Mouse (Mus musculus) cerebellum, adult 8-10 months (tissue): ENCODE measurements around the gene Blm.

ENCODE experiments used
- DNase-seq: peaks from one replicate; pipeline ENCODE4 v3.0.0; 2022

The Blm gene

DNA sequence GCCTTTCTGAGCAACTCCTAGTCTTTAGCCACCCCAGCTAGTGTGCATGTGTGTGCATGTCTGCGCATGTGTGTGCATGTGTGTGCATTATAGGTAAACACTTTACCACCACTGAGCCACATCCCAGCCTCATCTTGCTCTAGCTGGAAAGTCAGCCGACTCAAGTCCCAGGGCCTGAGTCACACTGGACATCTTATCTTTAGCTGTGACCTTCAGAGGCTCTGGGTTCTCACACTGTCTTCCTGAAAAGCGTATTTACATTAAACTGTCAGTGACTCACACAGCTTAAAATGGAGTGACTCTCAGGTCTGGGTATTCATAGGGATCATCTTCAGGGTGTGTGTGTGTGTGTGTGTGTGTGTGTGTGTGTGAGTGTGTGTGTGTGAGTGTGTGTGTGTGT, 99.3 kb downstream of the Blm start:
- no peak for DNase-seq

DNA sequence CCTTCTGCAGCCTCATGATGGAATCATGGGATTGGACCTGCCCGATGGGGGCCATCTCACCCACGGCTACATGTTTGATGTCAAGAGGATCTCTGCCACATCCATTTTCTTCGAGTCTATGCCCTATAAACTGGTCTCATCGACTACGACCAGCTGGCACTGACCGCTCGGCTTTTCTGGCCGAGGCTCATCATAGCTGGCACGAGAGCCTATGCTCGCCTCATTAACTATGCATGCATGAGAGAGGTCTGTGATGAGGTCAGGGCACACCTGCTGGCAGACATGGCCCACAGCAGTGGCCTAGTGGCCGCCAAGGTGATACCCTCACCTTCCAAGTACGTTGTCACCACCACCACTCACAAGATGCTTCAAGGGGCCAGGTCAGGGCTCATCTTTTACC, 105.3 kb downstream of the Blm start:
- no peak for DNase-seq

DNA sequence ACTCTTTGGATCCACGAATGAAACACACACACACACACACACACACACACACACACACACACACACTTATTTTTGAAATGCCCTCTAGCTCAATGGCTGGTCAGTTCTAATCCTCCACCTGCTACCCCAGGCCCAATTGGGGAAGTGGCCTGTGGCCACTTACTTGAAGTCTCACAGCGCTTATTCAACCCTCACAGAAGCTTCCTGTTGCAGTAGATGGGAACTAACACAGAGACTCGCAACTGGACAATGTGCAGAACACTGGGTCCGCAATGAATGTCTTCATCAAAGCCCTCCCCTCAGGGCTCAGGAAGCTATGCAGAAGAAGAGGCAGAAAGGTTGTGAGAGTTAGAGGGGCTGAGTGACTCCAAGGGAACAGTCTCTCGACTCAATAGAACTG, 107.2 kb downstream of the Blm start:
- no peak for DNase-seq

DNA sequence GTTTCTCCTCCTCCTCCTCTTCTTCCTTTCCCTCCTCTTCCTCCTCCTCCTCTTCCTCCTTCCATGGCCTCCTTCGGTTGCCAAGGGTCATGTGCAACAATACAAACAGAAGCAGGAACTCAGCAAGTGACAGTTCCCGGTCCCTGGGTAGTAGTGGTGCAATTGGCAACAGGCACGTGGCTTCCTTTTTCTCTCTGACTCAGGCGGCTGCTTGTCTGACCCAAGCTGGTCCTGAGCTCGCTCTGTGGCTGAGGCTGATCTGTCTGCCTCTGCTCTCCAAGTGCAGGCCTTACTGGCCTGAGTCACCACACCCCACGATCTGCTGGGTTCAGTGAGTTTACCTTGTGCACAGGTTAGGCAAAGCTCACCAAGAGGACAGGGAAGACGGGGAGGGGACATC, 108.6 kb downstream of the Blm start:
- DNase-seq: no peak

DNA sequence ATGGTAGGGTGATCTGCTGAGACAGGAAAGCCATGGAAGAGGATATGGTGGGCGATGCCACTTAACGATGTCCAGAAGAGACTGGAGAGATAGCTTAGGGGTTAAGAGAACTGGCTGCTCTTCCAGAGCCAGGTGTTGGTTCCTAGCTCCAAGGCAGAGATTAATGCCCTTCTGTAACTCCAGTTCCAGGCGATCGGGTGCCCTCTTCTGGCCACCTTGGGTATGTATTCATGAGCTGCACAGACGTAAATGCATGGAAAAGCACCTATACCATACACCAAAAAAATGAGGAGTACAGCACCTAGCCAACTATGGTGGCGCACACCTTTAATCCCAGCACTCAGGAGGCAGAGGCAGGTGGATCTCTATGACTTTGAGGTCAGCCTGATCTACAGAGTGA, 110.2 kb downstream of the Blm start:
- DNase-seq: no peak

DNA sequence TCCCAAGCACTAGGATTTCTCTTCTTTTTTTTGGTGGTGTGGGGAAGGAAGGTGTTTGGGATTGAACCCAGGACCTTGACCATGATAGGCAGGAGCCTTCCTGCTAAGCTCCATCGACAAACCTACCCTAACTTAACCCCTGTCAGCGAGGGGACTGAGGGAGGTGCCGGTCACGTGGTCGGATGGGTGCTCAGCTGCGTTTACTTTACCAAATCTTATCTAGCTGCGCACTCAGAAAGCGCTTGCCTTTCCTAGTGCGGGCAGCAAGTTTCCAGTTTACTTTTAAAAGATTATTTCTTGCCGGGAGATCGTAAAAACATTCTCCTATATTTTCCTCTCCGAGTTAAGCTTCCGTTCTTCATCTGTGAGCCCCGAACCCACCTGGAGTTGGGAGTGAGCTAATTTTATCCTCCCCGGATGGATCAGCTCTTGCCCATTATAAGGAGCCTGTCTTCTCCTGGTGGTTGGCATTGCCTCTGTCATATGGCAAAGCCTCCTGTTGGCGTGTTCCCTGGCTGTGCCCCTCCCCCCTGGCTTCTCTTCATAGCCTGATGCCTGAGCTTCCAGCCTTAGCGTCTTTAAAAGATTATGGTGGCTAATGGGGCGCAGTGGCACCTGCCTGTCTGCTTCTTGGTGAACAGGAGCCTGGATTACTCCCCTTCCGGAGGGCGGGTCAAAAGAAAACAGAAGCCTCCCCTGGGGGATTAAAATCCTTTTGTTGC, 112.0 kb downstream of the Blm start:
- peak; percentile 62 for DNase-seq

DNA sequence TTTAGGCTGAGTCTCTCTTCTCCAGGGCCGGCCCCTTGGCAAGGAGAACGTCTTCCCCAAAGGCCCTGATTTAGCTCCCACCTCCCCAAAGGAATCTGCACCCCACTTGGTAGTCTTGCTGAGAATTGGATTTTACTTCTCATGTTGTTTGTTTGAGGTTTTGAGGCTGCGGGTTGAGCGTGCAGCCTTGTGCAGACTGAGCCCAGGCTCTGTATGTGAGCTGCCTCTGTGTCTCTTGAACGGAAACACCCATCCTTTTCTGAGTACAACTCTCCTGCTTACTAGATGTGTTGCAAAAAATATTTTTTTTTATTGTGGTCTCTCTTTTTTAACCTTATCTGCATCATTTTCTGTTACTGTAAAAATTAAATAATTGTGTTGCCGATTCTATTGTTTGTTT, 113.3 kb downstream of the Blm start:
- no peak for DNase-seq

DNA sequence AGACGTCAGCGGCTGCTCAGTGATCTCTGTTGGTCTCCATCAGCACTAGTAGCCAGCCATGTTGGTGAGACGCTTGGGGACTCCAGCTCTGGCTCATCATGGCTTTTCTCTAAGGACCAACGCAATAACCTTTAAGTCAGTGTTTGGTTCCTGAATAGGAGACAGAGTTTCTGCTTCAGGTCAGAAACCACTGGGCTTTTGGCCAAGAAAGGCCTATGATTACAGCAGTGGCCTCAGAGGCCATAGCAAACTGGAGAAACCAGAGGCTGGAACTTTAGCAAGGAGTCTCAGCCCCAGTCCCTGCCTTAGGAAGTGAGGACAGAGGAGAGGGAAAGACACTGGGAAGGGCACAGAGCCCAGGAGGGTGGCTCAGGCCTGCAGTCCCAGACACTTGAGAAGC, 114.3 kb downstream of the Blm start:
- no peak for DNase-seq

DNA sequence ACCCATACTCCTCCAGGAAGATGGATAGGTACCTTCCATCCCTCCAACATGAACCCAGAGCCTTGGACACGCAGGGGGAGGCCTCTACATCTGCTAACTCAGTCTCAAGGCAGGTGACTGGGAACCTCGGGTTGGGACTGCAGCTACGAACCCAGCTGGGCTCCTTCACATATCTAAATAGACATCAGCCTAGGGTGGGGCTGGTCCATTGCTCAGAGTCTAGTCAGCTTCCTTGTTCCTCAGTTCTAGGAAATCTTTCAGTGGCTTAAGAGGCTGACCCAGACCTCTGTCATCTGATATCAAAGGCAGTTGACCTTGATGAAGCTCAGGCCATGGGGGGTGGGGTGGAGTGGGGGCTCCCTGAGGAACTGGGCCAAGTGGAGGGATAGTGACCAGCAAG, 115.6 kb downstream of the Blm start:
- DNase-seq: no peak

DNA sequence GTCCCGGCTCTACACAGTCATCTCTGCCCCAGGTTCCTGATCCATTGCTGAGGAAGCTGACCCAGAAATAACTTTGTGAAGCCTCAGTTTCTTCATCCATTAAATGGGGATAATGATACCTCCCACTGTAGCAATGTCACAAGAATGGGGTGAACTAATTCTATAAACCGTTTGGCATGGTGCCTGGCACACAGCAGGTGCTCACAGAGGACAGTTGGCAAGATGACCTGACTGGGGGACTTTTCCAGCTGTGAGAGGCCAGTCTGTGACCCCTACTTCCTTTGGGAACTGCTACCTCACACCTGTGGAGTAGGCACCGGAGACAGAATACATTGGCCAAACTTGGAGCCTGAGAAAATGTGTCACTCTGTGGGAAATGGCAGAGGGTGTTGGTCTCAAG, 116.9 kb downstream of the Blm start:
- DNase-seq: no peak

DNA sequence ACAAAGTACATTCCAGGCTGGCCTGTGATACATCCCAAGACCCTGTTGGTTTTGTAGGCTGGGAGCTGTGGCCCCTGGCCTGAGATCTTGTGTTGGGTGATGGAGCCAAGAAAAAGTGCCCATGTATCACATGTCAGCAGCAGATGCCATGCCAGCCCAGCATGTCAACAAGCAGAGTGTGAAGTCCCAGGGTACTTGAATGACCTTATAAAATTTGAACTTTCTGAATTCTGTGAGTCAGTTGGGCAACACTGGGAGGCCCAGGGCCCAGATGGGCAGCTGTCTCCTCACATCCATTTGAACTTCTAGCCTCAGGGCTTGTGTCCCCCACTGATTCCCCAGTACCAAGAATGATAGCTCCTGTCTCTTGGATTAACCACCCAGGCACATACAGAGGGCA, 117.3 kb downstream of the Blm start:
- DNase-seq: no peak

DNA sequence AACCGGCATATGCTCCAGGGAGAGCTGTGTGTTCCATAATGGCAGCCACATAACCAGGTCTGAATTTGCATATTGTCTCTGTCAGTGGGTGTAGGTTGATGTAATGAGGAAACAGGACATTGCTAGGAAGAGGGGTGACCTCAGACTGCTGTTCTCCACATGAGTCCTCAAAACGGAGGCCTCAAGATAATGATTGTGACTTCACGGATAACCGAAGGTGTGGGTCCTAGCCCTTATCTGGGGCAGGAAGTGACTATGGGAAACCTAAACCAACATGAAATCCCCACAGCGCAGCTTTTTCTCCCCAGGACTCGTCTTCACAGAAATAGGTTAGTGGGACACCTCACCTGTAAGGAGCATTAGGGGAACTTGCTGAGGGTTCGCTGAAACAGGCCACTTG, 118.0 kb downstream of the Blm start:
- DNase-seq: no peak

DNA sequence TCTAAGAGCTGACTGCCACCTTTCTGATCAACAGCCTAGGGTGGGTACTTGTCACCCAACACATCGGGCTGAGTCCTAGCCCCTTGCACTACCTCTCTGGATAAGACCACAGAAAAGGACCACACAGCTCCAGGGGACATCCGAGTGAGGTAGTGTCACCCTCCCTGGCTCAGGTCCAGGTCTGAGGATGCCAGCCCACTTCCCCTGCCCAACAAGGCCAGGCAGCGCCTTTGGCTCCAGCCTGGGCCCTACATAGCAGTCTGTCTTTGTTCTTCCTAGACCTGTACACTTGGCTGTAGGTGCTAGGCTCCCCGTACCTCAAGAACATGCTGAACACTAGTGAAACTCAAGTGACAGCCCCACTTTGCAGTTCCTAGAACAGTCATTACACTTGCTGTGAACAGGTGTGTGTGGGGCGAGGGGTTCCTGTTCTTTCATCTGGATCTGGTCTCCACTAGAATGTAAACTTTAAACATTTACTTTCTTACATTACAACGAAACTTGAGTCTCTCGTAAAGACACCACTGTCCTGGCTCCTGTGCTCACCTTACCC, 120.5 kb downstream of the Blm start:
- DNase-seq: no peak

DNA sequence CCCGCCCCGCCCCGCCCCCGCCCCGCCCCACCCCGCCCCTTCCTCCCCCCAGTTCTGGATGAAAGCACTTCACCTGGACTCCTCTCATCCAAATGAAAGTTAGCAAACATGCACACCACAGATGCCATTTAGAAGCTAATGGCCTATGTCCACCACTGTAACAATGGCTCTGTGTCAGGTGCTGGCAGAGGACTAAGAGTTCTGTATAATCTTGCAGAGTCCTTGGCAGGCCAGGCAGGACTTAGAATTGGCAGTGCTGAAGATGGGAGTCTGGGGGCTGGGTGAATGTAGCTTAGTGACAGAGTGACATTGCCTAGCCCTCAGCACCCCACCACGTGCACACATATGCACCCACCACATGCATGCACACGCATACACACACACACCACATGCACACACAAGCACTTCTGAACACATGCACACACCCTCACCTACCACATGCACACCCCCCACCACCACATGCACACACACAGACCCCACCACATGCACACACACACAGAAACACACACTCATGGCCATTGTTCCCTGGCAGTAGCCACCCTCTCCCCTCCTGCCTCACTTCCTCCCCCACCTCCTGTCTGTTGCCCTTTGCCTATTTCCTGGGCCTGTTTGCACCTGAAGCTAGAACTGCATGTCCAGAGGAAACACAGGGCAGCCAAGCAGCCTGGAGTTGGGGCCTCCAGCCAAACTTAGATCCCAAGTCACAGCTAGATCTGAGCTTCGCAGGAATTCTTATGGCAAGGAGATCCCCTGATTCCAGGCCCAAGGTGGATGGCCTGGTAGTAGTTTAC, 121.2 kb downstream of the Blm start:
- DNase-seq: no peak

DNA sequence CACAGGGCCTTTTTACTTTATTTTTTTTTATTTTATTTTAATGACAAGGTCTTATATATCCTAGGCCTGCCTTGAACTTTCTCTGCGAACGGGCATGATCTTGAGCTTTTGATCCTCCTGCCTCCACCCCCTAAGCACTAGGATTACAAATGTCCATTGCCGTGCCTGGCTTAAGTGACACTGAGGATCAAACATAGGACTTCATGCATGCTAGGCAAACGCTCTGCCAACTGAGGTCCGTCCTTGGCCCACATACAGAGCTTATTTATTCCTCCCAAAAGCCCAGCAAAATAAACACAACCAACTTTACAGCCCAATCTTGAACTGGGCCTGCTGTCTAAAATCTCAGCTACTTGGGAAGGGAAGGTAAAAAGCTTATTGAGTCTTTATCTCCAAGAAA, 122.1 kb downstream of the Blm start:
- no peak for DNase-seq

DNA sequence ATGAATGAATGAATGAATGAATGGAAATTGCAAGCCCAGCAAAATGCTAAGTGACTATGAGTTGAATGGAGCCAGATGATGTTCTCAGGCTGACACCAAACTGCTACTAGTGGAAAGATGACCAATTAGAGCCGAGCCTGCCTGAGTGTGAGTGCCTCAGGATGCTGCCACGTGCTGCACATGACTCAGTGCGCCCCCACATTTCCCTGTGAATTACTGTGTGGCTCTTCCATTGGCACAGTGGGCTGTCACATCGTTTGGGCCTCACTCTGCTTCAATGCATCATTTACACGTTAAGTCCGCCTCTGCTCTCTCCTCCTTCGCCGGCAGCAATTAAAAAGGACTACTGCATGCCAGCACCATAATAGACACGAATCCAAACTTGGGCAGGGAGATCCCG, 122.6 kb downstream of the Blm start:
- DNase-seq: no peak

DNA sequence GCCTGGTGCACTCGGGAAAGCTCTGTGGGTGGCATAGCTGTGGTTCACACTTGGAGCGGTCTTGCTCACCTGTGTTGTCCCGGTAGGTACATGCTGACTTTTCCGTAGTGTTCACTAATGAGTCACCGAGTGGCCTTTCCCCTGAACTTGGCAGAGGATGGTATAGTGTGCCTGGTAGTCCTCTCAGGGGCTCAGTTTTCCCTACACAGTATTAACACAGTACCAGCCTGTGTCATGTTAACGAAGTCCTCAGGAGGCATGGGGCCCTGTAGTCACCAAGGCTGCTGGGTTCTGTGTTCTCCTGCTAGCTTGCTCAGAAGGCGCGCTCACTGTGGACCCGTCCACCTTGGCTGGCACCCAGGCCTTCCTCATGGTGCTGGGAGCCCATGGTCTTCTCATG, 124.5 kb downstream of the Blm start:
- no peak for DNase-seq

DNA sequence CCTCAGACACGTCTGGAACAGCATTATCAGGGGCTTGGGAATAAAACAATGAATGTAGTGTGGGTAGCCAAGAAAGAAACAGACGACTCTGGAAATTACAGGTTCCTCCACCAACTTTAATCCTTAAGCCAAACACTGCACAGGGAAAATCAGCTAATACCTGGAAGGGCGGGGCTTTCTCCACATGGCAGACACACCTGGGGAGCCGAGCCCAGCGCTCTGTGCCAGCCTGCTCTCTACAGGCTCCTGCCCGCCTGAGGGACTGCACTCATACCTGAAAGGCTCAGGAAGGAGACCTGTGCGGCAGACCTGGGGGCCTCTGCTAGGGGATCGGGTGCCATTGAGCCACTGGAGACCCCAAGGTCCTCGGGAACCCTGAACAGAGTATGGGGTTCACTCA, 127.2 kb downstream of the Blm start:
- DNase-seq: no peak

DNA sequence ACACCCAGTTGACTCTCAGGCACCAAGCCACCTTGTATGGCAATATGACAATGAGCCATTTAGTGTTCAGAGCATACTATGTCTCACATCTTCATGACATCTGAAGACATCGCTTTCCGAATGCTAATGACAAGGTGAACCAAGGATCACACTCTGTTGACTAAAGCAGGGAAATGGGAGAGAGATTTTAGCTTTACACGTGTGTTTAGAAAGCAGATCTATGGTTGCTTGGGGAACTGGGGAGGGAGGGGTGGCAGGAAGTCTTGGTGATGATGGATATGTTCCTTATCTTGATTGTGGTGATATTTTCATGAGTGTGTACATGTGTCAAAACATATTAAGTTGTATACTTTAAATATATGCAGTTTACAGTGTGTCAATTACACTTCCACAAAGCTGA, 128.7 kb downstream of the Blm start:
- DNase-seq: no peak

DNA sequence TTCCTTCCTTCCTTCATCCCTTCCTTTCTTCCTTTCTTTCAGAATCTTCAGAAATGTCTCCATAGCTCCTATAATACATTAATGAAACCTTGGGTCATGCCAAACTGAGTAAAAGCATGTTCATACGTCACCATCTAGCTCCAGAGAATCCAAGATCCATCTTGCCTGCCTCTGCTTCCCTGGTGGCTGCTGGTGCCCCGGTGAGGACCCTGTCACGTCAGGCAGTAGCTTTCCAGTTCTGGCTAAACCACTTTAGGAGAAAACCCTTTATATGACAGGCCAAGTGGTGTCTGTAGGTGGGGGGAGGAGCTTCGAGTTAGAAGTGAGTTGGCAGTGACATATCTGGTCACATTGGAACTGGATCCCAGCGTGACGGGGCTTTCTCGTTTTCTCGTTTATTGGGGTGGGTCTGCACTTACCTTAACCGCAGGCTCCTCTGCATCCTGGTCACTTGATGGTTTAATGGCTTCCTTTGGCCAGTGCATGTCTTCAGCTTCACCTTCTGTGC, 129.7 kb downstream of the Blm start, which contains the start of gene Furin:
Gene Furin (minus strand): TSS at position 249 of the 508 bp plus-strand sequence.
- DNase-seq: no peak
